Mouse (Mus musculus): ENCODE measurements around the gene Apold1. TPM values are rescaled to one million over a fixed set of nuclear protein-coding genes. Genes with fewer than 3 reads are reported as not detected.

Gene Apold1
- total RNA-seq, 2 experiments from 2014 or later: 7.0 to 7.6 TPM

DNA sequence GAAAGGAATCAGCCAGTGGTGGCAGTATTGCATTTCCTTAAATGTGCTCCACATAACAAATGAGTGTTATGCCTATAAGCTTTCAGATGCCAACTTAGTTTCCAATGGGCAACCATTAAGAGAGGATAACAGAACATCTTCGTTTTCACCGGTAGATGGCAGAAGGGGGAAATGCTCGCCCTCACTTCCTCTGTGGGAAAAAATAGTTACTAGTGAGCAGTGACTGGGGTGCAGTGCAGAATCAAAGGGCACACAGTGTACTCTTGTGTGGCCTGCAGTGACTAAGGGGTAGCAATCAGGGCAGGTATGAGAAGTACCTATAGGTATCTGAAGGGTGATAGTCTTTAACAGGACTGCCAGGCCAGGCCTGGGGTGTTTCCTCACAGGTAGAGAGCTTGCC, 44.7 kb downstream of the Apold1 start:
- no peak for DNase-seq (ENCODE audit: low spot score in 2 of 2)

GRCm38 (mm10) chr6:135026755-135027154, 45.2 kb downstream of the Apold1 start:
- no peak for DNase-seq (ENCODE audit: low spot score in 2 of 2)

DNA sequence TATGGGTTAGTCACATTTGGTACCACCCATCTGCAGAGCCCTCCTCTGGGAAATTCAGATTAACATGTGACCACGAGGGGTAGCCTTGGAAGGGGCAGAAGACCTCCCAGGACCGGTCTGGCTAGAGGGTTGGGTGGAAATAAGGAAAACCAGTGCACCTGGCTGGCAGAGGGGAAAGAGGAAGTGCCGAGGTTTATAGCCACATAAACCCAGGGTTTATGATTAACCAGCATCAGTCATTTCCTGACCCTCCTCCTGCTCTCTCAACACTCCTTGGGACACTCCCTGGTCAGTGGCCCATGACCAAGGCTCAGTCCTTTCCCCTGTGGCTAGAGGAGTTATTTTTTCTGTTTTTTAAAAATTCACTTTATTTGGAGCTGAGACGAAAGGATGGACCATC, 47.7 kb downstream of the Apold1 start:
- DNase-seq (ENCODE audit: low spot score in 2 of 2): no peak

Other genes starting within 250 kb of the Apold1 start
- gene Dusp16, start 189.1 kb upstream of the Apold1 start, total RNA-seq (2021): 10 to 100 TPM; 27.8 to 29.7 TPM
- gene Crebl2, start 151.6 kb upstream of the Apold1 start, total RNA-seq (2021): 1 to 10 TPM; 4.1 to 4.7 TPM
- 1 to 10 TPM; 4.9 to 7.7 TPM for gene Gpr19, start 83.1 kb upstream of the Apold1 start, total RNA-seq (2021)
- 10 to 100 TPM; 51.1 to 53.0 TPM for gene Cdkn1b, start 61.3 kb upstream of the Apold1 start, total RNA-seq (2021)
- 10 to 100 TPM; 42.1 to 53.6 TPM for gene Ddx47, start 29.9 kb downstream of the Apold1 start, total RNA-seq (2021)
- 1 to 10 TPM; 1.3 to 1.5 TPM for gene Gprc5a, start 83.9 kb downstream of the Apold1 start, total RNA-seq (2021)
- not detected for gene Gprc5d, start 136.6 kb downstream of the Apold1 start, total RNA-seq (2021)
- gene Fam234b, start 216.3 kb downstream of the Apold1 start, total RNA-seq (2021): 1 to 10 TPM; 6.0 to 6.5 TPM
- gene Hebp1, start 216.3 kb downstream of the Apold1 start, total RNA-seq (2021): 10 to 100 TPM; 20.7 to 30.2 TPM

All from gastrocnemius, postnatal 4 days (tissue).